Mouse (Mus musculus): ENCODE measurements around the gene Rpn1. TPM values are rescaled to one million over a fixed set of nuclear protein-coding genes. Genes with fewer than 3 reads are reported as not detected.
"Not testable (repeated sequence)": the region's sequence is repeated elsewhere in the genome, so short reads cannot be mapped to it uniquely, and the experiment has no call there.

Rpn1 gene
- polyA plus RNA-seq, 1 experiment from 2014 or later, result 278 TPM

DNA sequence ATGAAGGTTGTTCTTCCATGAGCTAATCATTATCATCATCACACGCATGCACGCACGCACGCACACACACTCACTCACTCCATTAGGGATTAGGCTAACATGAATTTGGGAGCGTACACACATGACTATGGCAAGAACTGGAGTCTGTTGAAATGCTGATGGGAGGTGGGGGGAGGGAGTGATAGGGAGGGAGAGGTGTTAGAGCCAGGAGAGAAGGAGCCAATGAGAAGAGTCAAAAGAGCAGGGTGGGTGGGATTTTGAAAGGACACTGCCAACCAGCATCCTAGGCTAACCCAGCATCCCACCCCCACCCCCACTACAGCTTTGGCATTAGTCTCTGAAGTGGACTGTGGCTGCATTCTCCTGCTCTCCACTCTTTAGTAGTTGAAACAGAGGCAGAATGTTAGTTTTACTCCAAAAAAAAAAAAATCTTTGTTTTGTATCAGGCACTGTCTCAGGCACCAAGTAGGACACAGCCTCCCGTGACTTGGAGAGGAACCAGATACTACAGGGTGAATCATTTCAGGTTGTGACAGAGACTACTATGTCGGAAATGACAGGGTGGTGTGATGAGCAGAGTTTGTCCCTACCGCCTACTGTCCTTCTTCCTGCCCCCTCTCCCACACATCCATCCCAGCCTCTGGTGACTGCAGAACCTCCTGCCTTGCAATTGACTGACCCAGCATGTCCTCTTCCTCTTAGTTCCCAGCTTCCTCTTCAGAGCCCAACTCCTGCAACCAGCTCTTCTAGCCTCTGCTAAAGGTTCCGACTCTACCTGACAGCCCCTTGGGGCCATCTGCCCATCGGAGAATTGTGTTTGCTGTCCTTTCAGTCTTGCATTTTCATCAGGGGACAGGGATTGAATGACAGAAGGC, 23.6 kb downstream of the Rpn1 start:
- no peaks in the 10 kb centered on the region for H3K27me3 ChIP-seq
- H3K9me3 ChIP-seq (replicated peaks), result no peaks in the 10 kb centered on the region
- ATAC-seq (ENCODE audit: low FRiP score), result no peak
- H3K4me3 ChIP-seq, result no peak overlapping the region
- peaks cover 14% of the 10 kb centered on the region for H3K36me3 ChIP-seq
- H3K27ac ChIP-seq, result no peak overlapping the region
- H3K4me1 ChIP-seq, result peaks cover 11% of the 10 kb centered on the region
- no peak overlapping the region for H3K4me2 ChIP-seq (replicated peaks)
- H3K9ac ChIP-seq, result no peak overlapping the region
- WGBS, result 87% methylated on average over 10 of the region's 10 CpGs

DNA sequence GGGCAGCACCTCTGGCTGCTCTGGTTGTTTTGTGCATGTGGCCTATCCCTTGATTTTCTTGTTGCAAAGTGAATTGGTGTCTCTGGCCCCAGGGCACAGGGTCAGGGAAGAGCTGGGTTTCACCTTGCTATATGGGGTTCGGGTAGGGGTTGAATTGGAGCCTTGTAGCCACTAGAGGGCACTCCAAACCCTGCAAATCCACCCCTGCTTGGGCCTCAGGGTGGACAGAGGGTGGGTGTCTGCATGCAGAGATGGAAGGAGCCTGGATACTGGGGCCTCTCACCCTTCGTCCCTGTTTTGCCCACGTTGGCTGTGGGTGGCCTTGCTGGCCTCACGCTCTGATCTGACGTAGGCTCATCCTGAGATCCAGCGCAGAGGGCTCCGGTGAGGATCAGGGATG, 28.9 kb downstream of the Rpn1 start:
- Histone ChIP-seq H3K4me3 (no peak overlapping the region), H3K36me3 (no peaks in the 10 kb centered on the region), H3K9ac (no peak overlapping the region), H3K9me3 (replicated peaks) (no peaks in the 10 kb centered on the region), H3K27me3 (no peaks in the 10 kb centered on the region), H3K27ac (no peak overlapping the region), H3K4me1 (peaks cover 13% of the 10 kb centered on the region), H3K4me2 (replicated peaks) (no peak overlapping the region)
- 27% methylated on average over 7 of the region's 7 CpGs for WGBS
- peak; percentile 54 for ATAC-seq (ENCODE audit: low FRiP score)

DNA sequence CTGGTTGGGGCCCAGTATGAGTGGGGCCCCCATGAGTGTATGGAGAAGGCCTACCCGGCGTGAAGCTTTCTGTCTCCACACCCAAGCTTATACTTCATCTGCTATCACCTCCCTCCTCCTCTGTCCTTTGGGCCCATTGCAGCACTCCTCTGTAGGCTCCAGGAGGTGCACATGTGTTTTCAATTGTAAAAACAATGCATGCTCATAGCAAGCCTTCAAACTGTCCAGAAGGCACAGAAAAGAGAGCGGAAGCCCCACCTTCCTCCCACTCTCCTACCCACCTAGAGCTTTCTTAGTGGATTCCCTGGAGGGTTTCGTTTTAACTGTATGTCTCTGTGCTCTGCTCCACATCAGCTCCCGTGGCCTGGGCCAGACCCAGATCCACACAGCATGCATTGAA, 30.1 kb downstream of the Rpn1 start:
- Histone ChIP-seq H3K4me2 (replicated peaks) (no peak overlapping the region), H3K27ac (no peak overlapping the region), H3K27me3 (no peaks in the 10 kb centered on the region), H3K4me1 (peaks cover 13% of the 10 kb centered on the region), H3K4me3 (no peak overlapping the region), H3K9ac (no peak overlapping the region), H3K36me3 (no peaks in the 10 kb centered on the region), H3K9me3 (replicated peaks) (no peaks in the 10 kb centered on the region)
- ATAC-seq (ENCODE audit: low FRiP score), result no peak
- WGBS, result 68% methylated on average over 5 of the region's 5 CpGs

DNA sequence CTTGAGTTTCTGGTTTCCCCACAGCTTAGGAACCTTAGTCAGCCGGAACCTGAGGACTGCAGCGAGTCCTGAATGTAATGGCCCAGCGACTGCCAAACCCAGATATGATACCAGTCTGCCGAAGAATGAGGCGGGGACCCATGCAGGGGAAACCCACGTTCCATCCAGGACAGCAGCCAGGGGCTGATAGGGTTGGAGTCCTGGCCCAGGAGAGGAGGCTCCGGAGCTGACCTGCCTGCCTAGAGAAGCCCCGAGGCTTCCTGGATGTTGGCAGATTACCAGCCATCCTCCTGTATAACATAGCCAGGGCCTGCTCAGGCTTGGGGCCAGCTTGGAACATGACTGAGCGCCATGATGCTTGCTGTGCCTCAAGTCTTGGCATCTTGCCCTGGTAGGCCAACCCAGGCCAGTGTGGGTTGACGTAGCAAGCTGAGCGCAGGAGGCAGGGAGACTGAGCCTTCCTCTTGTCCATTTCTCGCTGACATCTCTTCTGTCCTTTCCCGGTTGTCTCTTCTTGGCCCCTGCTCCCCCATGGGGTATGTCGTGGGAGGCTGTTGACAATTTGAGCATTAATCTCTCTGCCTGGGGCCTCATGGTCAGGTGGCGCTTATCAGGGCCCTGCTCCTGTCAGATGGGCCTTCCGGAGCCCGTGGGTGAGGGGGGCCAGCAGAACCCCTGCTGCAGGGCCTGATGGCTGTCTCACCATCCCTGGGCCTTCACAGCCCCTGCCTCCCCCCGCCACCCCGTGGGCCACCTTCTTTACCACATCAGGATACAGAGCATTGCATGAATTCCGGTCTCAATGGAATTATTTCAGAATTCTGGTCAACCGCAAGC, 32.3 kb downstream of the Rpn1 start:
- Histone ChIP-seq H3K9me3 (replicated peaks) (no peaks in the 10 kb centered on the region), H3K4me3 (no peak overlapping the region), H3K27me3 (no peaks in the 10 kb centered on the region), H3K36me3 (no peaks in the 10 kb centered on the region), H3K4me1 (peaks cover 13% of the 10 kb centered on the region), H3K4me2 (replicated peaks) (no peak overlapping the region), H3K9ac (no peak overlapping the region), H3K27ac (no peak overlapping the region)
- WGBS, result 81% methylated on average over 21 of the region's 21 CpGs
- no peak for ATAC-seq (ENCODE audit: low FRiP score)

DNA sequence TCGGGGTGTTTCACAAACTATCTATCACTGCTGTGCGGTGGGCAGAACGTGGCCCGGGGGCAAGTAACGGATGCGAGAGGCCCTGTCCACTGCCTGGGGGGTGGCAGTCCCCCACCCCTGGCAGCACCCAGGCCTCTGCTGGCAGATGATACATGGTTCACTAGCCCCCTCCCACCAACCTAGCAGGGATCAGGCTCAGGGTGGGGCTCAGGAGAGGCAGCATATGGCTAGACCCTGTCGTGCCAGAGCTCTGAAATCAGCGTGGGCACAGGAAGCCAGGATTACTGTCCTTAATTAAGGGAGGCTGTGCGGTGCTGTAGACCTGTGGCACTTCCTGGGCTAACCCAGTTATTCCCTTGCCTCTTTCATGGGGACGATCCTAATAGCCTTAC, 32.9 kb downstream of the Rpn1 start:
- Histone ChIP-seq H3K27ac (no peak overlapping the region), H3K9me3 (replicated peaks) (no peaks in the 10 kb centered on the region), H3K36me3 (no peaks in the 10 kb centered on the region), H3K4me3 (no peak overlapping the region), H3K27me3 (no peaks in the 10 kb centered on the region), H3K4me1 (peaks cover 13% of the 10 kb centered on the region), H3K9ac (no peak overlapping the region), H3K4me2 (replicated peaks) (no peak overlapping the region)
- 81% methylated on average over 10 of the region's 10 CpGs for WGBS
- no peak for ATAC-seq (ENCODE audit: low FRiP score)

DNA sequence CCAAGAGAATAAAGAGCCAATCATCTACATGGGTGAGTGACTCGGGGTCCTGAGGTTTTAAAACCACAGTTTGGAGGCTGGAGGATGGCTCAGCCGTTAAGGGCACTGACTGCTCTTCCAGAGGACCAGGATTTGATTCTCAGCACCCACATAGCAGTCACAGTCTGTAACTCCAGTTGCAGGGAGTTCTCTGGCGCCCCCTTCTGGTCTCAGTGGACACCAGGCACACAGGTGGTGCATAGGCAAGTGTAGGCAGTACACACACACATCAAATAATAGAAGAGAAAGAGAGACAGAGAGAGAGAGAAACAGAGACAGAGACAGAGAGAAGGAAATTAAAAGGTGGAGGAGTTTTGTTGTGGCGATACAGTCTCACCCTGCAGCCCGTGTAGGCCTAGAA, 35.0 kb downstream of the Rpn1 start:
- 77% methylated on average over 5 of the region's 5 CpGs for WGBS
- H3K27ac ChIP-seq, result no peak overlapping the region
- H3K36me3 ChIP-seq, result no peaks in the 10 kb centered on the region
- no peak for ATAC-seq (ENCODE audit: low FRiP score)
- H3K9ac ChIP-seq, result no peak overlapping the region
- peaks cover 11% of the 10 kb centered on the region for H3K4me1 ChIP-seq
- H3K9me3 ChIP-seq (replicated peaks), result no peaks in the 10 kb centered on the region
- H3K4me3 ChIP-seq, result no peak overlapping the region
- no peak overlapping the region for H3K4me2 ChIP-seq (replicated peaks)
- 0 out of 2 replicates have a peak, but pooled peaks cover 3% of the 10 kb centered on the region for H3K27me3 ChIP-seq

DNA sequence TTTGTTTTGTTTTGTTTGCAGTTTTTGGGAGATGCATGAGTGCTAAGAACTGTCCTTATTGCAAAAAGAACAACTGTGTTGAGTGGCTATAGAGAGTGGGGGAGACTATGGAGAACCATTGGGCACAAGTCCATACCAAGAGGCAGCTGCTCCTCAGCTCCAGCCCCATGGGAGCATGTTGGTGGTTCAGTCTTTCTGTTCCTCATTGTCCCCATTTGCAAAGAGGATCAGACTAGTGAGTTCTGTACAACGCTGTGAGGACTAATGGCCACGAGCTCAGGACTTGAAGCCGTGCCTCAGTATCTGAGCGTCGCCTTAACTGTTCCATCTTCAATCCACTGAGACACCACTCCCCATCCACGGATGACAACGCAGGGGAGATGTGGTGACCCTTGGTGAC, 36.5 kb downstream of the Rpn1 start:
- H3K9me3 ChIP-seq (replicated peaks), result no peaks in the 10 kb centered on the region
- no peak for ATAC-seq (ENCODE audit: low FRiP score)
- 0 out of 2 replicates have a peak, but pooled peaks cover 3% of the 10 kb centered on the region for H3K27me3 ChIP-seq
- no peak overlapping the region for H3K9ac ChIP-seq
- H3K27ac ChIP-seq, result no peak overlapping the region
- no peak overlapping the region for H3K4me2 ChIP-seq (replicated peaks)
- no peak overlapping the region for H3K4me3 ChIP-seq
- peaks cover 8% of the 10 kb centered on the region for H3K4me1 ChIP-seq
- H3K36me3 ChIP-seq, result no peaks in the 10 kb centered on the region
- 89% methylated on average over 7 of the region's 7 CpGs for WGBS

DNA sequence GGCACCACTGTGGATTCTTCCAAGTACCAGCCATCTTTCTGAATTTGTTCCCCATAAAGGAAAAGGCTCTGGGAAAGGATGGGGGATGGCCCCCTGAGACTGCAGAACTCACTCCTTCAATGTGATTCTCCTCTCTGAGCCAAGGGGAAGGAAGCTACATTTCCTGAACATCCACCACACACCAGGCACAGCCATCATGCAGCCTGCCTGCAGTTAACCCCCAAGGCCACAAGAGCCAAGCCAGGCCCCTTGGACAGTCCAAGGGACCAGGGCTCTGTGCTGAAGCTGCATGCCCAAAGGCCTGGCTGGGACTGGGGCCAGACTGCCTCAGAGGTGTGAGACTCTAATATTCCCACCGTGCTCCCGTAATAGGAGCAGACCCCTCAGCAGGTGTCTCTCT, 37.5 kb downstream of the Rpn1 start:
- H3K4me1 ChIP-seq, result peaks cover 8% of the 10 kb centered on the region
- H3K27me3 ChIP-seq, result 0 out of 2 replicates have a peak, but pooled peaks cover 3% of the 10 kb centered on the region
- no peaks in the 10 kb centered on the region for H3K9me3 ChIP-seq (replicated peaks)
- 81% methylated on average over 2 of the region's 2 CpGs for WGBS
- H3K4me2 ChIP-seq (replicated peaks), result no peak overlapping the region
- H3K27ac ChIP-seq, result no peak overlapping the region
- H3K4me3 ChIP-seq, result no peak overlapping the region
- H3K36me3 ChIP-seq, result no peaks in the 10 kb centered on the region
- H3K9ac ChIP-seq, result no peak overlapping the region
- ATAC-seq (ENCODE audit: low FRiP score), result no peak

DNA sequence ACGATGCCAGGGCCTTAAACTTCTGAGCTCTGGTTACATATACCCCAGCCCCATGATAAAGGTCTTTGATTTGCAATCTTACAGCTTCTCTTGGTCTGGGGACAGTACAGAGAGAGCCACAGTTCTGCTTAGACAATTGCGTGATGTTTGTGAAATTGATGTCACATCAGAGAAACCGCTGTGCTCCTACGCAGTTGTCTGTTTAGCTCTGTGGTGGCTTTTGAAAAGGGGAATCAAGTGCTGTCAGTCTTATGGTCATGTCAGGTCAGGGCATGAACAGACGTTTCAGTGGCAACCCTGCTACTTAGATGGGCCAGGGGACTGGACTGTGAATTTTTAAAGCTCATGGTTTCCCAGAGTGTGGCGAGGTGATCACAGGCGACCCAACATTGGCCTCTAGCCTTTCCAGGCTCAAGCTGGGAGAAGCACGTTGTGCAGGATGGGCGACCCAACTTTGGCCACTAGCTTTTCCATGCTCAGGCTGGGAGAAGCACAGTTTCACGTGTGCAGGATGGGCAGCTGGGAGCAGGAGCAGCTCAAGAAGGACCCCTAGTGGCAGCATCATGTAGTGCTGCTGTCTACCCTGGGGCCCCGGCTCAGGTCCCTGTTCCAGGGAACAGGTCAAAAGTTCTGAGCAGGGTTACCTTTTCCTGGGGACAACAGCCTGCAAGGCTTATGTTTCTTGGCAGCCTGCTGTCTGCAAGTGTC, 39.0 kb downstream of the Rpn1 start:
- H3K4me1 ChIP-seq, result peaks cover 8% of the 10 kb centered on the region
- no peak overlapping the region for H3K4me3 ChIP-seq
- H3K9ac ChIP-seq, result no peak overlapping the region
- H3K36me3 ChIP-seq, result no peaks in the 10 kb centered on the region
- H3K27me3 ChIP-seq, result 0 out of 2 replicates have a peak, but pooled peaks cover 3% of the 10 kb centered on the region
- H3K27ac ChIP-seq, result no peak overlapping the region
- peak; percentile 29; the same call in 1 of the 2 replicates for ATAC-seq (ENCODE audit: low FRiP score)
- peak overlapping the region; percentile 39 for H3K4me2 ChIP-seq (replicated peaks)
- H3K9me3 ChIP-seq (replicated peaks), result no peaks in the 10 kb centered on the region
- WGBS, result 41% methylated on average over 11 of the region's 11 CpGs

DNA sequence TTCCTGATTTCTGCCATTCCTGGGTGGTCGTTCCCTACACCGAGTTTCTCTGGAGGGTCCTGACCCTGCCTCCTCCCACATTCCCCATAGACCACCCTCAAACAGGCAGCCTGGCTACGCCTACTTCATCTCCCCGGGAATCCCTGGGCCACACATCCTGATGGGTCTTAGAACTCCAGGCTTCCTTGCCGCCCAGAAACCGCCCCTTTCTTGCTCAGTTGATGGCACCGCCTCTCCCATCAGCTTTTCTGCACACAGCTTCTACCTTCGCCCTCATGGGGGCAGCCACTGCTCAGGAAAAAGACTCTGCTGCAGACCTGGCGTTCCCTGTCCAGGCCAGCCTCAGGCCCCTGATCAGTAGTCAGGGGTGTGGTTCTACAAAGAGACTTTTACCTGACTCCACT, 39.6 kb downstream of the Rpn1 start:
- Histone ChIP-seq H3K27ac (no peak overlapping the region), H3K27me3 (0 out of 2 replicates have a peak, but pooled peaks cover 3% of the 10 kb centered on the region), H3K9ac (no peak overlapping the region), H3K9me3 (replicated peaks) (no peaks in the 10 kb centered on the region), H3K36me3 (no peaks in the 10 kb centered on the region), H3K4me3 (no peak overlapping the region), H3K4me1 (peaks cover 8% of the 10 kb centered on the region), H3K4me2 (replicated peaks) (peak overlapping the region; percentile 39)
- under 1% methylated on average over 9 of the region's 9 CpGs for WGBS
- peak; percentile 84 for ATAC-seq (ENCODE audit: low FRiP score)

DNA sequence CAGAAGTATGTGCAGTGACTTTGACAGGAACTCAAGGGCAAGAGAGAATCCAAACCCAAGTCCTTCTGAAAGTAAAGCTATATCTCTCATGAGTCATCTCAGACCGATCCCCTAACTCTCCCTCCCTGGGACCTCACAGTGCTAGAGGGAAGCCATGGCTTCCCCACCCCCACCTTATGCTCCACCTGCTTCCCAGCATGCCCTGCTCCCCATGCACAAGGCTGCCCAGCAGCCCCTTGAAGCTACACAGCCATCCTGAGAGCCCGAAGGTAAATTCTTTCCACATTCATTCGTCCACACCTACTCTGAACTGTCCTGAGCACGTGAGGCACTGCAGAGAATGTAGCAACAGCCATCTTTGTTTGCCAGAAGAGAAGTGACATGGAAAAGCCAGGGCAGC, 40.3 kb downstream of the Rpn1 start:
- no peak for ATAC-seq (ENCODE audit: low FRiP score)
- H3K4me3 ChIP-seq, result no peak overlapping the region
- H3K4me1 ChIP-seq, result peaks cover 8% of the 10 kb centered on the region
- no peaks in the 10 kb centered on the region for H3K36me3 ChIP-seq
- no peak overlapping the region for H3K27ac ChIP-seq
- H3K27me3 ChIP-seq, result 0 out of 2 replicates have a peak, but pooled peaks cover 3% of the 10 kb centered on the region
- 83% methylated on average over 4 of the region's 4 CpGs for WGBS
- no peaks in the 10 kb centered on the region for H3K9me3 ChIP-seq (replicated peaks)
- no peak overlapping the region for H3K4me2 ChIP-seq (replicated peaks)
- no peak overlapping the region for H3K9ac ChIP-seq

DNA sequence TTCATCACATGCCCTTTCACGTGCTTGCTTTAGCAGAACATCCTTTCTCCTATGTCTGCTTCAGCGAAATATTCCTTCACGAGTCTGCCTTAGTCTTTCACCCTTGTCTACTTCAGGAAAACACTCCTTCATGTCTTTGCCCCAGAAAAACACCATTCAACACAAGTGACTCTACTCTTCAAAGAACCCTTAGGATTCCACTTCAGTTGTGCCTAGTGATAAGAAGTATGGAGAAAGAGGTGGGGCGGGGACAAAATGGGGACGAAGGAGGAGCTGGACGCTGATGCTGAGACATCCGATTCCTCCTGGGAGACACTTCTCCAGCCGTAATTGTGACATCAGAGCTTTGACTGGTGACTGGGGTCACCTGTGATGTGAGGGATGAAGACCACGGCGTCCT, 41.5 kb downstream of the Rpn1 start:
- ATAC-seq (ENCODE audit: low FRiP score), result not testable (repeated sequence)

More for the DNA sequence above, 41.5 kb downstream of the Rpn1 start:
- not testable (repeated sequence) for H3K27me3 ChIP-seq; H3K4me1 ChIP-seq; H3K9me3 ChIP-seq (replicated peaks); H3K4me2 ChIP-seq (replicated peaks); H3K4me3 ChIP-seq; H3K27ac ChIP-seq; H3K36me3 ChIP-seq; H3K9ac ChIP-seq
- WGBS, result 91% methylated on average over 10 of the region's 10 CpGs

Measured in hindbrain, embryonic 12.5 days (tissue).